Mouse (Mus musculus) layer of hippocampus, adult 18-20 months (tissue): ENCODE data around the gene Baz1b. TPM values are rescaled to one million over a fixed set of nuclear protein-coding genes. Genes with fewer than 3 reads are reported as not detected.
A peak's percentile ranks its signal among the peaks of the same experiment; 100 is the strongest.

Experiments used
- DNase-seq, 2 experiments: peaks; one replicate each; pipeline ENCODE4 v3.0.0; 2022; ENCODE audit warnings: low spot score in 2 of 2
- long read RNA-seq: library from polyadenylated mRNA; stranded (forward); transcript quantifications from one replicate; pipeline ENCODE4 v2.0.0, GENCODE M21; 2021
- total RNA-seq, 2 experiments: library from RNA; stranded (reverse); gene quantifications; 2 replicates each; pipeline ENCODE4 v1.2.3; 2021

Baz1b gene
- 10 to 100 TPM; 81.1 to 81.3 TPM for total RNA-seq
- long read RNA-seq, full-length matches to known transcripts, result 23 of 51 reads
- long read RNA-seq, partial matches to known transcripts, result 26 of 51 reads
- long read RNA-seq, other reads (novel, unspliced or antisense), result 2 of 51 reads

- peak; percentile 98 for DNase-seq
These were observed at the start of gene Baz1b for GRCm38 (mm10) chr5:135186621-135187348. Gene Baz1b, plus strand, starts transcription at chr5:135187264.

DNA sequence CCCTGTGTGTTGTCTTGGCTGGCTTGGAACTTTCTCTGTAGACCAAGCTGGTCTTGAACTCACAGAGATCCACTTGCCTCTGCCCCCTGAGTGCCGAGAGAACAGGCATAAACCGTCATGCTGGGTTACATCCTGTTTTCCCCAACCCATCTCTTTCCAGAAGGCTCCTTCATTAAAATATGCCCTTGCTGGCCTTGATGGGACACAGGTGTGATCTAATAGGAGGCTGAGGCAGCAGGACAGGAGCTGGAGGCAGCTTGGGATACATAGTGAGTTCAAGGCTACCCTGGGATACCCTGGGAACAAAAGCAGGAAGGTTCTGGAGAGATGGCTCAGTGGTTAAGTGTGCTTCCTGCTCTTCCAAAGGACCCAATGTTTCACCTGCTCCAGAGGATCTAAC is 47.2 kb upstream of the Baz1b start:
- no peak for DNase-seq

DNA sequence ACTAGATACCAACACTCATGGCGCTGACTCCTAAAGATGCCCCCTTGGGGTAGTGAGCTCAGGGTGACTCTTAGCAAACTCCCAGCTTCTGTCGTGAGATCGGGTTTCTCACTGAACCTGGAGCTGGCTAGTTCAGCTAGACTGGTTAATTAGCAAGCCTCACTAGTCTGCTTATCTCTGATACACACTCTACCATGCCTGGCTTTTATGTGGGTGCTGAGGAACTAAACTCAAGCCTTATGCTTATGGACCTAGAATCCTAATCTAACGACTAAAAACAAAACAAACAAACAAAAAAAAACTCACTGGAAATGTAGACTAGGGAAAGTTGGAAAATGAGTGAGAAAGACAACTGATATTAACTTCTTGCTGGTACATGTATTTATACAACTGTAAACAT is 42.6 kb upstream of the Baz1b start:
- DNase-seq, result no peak

DNA sequence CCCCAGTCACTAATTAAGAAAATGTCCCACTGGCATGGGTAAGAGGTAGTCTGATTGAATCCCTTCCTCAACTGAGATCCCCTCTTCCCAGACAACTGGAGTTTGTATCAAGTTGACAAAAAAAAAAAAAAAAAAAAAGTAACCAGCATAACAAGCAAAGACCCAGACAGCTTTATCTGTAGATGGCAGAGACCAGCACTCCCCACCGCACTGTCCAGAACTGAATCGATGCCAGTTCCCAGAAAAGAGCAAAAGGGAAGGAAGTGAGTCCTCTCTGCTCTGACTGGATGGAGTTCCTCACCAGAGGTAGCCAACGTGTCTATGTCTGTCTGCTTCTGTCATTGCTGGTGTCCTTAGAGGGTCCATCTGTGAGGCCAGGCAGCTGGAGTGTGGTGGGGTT is 41.5 kb upstream of the Baz1b start:
- DNase-seq, result no peak

GRCm38 (mm10) chr5:135145955-135146354 is 41.1 kb upstream of the Baz1b start:
- no peak for DNase-seq

GRCm38 (mm10) chr5:135148715-135149052 is 38.4 kb upstream of the Baz1b start:
- DNase-seq, result no peak

DNA sequence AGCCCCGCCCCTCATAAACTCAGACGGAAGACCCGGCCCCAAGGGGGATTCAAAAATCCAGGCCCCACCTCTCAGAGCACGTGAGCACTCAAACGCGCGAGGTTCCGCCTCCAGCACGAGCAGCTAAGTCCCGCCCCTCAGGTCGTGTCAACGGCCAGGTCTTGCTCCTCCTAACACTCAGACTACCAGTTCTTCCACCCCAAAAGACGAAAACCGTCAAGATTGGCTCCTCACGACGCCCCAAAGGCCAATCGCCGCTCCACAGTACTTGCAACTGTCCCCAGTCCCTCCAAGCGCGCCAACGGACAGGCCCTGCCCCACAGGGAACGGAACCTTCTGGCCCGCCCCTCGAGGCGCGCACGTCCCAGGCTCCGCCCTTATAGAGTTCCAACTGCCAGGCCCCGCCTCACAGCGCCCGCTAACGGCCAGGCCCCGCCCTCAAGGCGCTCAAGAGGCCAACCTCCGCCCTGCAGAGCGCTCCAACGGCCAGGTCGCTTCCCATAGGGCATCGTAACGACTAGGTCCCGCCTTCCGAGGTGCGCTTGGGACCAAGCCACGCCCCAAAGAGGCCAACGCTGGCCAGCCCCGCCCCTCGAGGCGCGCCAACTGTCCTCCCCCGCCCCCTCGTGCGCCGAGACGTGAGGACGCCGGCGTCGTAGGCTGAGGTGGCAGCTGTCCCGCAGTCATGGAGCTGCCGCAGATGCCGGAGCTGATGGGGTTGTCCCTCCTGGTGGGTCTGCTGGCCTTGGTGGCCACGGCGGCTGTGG is 37.8 kb upstream of the Baz1b start, which contains the start of gene Tbl2:
Tbl2 (plus strand) TSS at position 605 of the 767 bp plus-strand sequence.
- peak; percentile 97 to 99 for DNase-seq

DNA sequence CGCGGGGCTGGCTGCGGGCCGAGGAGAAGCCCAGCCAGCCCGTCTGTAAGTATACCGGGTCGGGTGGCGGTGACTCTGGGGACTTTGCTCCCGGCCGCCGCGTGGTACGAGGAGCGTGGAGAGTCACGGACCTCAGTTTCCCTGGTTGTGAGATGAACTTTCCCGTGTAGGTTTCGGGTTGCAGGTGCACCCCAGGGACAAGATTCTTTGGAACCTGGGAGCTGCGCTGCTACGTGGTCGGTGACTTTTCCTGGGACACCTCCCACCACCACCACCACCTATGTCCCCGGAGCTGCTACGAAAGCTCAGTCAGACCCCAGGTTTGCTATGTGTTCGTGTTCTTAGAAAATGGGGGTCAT is 37.3 kb upstream of the Baz1b start:
- DNase-seq, result no peak

DNA sequence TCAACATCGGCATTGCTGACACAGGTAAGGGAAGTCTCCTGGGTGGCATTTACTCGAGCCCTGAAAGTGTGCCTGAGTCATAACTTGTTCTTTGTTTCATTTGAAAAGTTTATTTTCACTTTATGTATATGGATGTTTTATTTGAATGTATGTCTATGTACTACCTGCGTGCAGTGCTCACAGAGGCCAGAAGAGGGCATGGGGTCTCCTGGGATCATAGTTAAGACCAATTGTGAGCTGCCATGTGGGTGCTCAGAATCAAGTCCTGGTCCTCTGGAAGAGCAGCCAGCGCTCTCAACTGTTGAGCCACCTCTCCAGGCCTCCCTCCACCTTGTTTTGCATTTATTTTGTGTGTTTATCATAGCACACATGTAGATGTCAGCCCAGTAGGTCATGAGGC is 30.6 kb upstream of the Baz1b start:
- DNase-seq, result no peak

DNA sequence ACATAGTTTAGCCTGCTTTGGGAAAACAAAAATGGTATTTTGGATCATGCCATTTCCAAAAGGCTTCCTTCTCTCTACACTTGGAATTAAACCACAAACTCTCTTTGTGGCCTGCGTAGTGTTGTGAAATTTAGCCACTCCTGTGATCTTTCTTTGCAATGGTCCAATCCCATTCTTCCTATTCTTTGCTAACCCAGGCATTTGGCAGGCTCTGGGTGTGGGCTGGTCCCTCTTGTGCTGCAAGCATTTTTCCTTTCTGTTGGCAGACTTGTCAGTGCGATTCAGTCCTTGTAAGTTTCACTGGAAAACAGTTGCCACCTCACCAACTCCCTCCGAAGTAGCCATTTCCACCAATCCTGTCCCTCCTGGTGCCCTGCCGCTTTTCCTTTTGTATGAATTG is 25.8 kb upstream of the Baz1b start:
- peak in 1 of 2 experiments; percentile 50 for DNase-seq

DNA sequence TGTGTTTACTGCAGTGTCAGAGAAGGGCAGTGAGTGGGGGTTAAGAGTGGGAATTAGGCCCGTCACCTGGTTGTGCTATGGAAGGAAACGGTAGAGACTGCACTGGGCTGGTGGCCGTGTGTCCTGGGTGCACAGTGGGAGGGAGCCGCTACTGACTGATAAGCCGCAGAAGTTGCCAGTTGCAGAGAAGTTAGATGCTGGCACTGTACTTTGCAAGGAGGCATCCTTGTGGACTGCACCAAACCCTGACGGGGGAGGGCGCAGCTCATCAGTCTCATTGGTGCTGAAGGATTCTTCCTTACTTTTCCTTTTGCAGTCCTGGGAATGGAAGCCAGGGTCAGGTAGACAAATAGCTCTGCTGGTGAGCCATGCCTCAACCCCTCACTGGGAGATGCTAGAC is 25.4 kb upstream of the Baz1b start:
- DNase-seq, result no peak

DNA sequence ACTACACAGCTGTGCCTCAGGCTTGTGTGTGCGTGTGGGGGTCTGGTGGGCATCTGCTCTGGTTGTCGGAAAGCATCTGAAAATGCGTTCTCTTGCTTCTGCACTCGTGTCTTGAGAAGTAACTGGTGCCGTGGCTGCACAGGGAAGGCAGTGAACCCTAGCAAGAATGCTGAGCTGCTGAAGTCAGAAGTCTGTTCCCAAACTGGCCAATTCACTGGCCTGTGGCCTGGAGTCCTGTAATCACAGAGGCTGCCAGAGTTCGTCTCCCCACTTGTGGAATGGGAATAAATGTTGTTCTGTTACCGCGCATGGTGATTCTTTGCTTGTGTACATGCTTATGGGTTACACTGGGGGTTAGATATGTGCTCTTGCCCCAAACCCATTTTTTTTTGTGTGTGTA is 24.7 kb upstream of the Baz1b start:
- no peak for DNase-seq

DNA sequence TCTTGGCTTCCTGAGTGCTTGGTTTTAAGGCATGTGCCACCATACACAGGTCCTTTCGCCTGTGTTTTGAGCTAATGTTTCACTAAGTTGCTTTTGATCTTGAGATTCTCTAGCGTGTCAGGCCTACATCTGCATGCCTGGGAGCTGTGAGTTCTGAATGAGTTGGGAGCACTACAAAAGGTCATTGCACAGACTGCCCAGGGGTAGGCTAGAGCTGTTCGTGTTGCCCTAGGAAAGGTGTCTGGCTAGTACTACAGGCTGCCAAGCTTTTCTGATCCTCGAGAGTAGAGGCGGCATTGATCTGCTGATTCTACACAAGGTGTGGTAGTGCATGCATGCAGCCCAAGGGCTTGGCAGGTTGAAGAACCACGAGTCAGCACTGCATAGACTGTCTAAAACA is 24.2 kb upstream of the Baz1b start:
- DNase-seq, result no peak

- no peak for DNase-seq
These were observed 20.2 kb upstream of the Baz1b start for GRCm38 (mm10) chr5:135166909-135167308.

DNA sequence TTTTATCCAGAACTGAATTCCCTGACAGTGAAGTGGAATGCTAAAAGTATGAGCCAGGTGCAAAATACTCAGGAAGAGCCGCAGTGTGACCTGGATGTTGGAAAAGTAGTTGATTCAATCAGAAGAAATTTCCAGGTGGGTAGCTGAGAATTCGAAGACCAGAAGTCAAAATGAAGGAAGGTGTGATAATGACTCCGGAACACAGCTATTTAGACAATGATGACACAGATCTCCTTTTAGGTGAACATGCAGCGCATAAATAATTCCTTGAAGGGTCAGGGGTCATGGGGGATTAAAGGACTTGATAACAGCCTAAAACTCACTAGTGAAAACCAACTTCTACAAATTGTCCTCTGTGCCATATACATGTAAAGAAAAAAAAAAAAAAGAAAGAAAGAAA is 19.6 kb upstream of the Baz1b start:
- no peak for DNase-seq

GRCm38 (mm10) chr5:135168063-135169062 is 18.7 kb upstream of the Baz1b start, which contains the start of gene Bcl7b:
Gene Bcl7b, plus strand, starts transcription at chr5:135168283.
- peak; percentile 97 to 98 for DNase-seq

DNA sequence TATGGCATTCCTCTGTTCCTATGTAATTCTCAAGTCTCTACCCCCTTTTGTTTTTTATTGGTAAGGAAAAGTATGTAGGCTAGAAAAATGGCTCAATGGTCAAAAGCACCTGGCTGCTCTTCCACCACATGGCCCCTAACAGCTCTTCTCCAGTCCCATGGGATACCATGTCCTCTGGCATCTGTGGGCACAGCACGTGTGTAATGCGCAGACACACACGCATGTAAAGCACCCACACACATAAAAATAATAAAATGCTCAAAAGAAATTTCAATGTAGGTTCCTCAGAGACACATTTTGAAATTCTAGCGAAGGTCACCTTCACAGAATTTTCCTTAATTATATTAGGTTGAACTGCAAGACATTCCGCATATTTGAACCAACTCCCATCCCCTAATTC is 17.6 kb upstream of the Baz1b start:
- DNase-seq, result no peak

DNA sequence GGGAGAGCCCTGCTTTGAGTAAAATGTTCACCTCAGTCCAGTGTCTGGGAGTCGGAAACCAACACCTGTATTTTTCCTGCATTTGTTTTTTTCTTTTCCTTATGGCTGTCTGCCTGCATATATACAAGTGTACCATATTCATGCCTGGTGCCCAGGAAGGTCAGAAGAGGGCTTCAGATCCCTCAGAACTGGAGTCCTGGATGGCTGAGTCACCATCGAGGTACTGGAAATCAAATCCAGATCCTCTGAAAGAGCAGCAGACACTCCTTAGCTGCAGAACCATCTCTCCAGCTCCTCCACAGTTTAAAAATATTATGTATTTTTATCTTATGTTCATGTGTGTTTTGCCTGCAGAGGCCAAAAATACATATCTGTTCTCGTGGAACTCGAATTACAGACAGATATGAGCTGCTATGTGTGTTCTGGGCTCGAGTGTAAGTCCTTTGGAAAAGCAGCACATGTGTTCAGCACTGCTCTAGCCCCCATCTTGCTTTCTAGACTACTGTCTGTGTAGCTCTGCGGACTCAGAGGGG is 15.3 kb upstream of the Baz1b start:
- DNase-seq, result no peak

- no peak for DNase-seq
These were observed 14.1 kb upstream of the Baz1b start for GRCm38 (mm10) chr5:135172986-135173385.

- no peak for DNase-seq
These were observed 12.0 kb upstream of the Baz1b start for GRCm38 (mm10) chr5:135175086-135175485.

- DNase-seq, result no peak
These were observed 8.5 kb upstream of the Baz1b start for GRCm38 (mm10) chr5:135178523-135178922.
